Mouse (Mus musculus): ENCODE measurements at regions not wholly inside any gene's neighbourhood (a gene's known extent, or its start where the extent isn't known, plus 50 kb on each side); places are given as distances from the start of the nearest gene placed in this dataset.

DNA sequence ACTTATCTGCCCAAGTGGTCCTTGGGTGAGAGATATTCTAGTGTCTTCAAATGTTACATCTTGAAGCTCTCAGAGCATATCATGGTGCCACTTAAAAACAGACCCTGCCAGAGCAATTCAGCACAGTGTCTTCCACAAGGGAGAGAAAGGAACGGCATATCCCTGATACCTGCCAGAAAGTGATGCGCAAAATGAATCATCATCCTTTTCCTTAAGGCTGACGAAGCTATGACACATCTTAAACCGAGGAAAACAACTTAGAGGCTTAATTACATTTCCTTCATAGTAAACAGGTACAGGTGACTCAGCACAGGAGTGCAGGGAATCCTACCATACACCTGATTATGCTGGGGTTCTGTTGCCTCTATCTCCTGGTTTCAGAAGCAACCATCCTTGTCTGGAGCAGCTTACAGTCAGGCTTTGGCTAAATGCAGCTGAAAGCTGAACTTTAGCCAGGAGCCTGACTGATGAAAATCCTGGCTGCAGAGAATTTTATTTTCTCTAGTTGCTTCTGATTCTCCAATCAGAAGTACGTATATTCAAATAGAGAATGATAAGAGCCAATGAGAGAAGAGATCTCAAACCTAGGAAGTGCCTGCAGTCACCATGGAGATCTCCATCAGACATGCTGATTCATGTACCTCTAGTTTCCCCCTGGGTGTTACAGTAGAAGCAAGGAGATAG, 556.1 kb upstream of the Ndn start:
- Histone ChIP-seq H3K4me3 (ENCODE audit: low read depth, low read length) (no peak overlapping the region), H3K9ac (ENCODE audit: low read length) (no peak overlapping the region), H3K4me2 (ENCODE audit: low read depth, severe bottlenecking) (no peak overlapping the region), H3K27me3 (ENCODE audit: control insufficient read depth, insufficient read depth, low read length) (no peaks in the 10 kb centered on the region), H3K27ac (replicated peaks; ENCODE audit: low read depth, low read length) (no peak overlapping the region), H3K4me1 (ENCODE audit: control insufficient read depth, insufficient read depth, low read length) (no peaks in the 10 kb centered on the region), H3K9me3 (ENCODE audit: control insufficient read depth, low read length) (no peaks in the 10 kb centered on the region), H3K36me3 (ENCODE audit: control insufficient read depth, insufficient read depth, low read length) (no peaks in the 10 kb centered on the region)
- DNase-seq (ENCODE audit: low spot score) (no peak), ATAC-seq (ENCODE audit: insufficient number of reproducible peaks, low FRiP score, low TSS enrichment, low read depth) (no peak)
- WGBS, result 84% methylated on average over 5 of the region's 5 CpGs

DNA sequence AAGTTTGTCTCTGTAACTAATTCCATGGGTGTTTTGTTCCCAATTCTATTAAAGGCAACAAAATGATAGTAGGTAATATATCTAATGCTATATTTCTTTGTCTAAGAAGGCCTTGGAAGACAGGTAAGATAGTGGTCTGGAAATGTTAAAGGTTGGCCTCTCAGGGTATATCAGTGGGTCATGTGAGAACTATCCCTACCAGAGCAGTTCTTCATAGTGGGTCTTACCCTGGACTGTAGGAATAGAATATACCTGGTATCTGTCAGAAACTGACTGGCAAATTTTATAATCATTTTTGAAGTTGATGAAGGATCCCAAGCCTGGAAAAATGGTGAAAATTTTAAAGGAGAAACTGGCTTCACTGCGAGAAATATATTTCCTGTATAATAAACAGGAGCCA, 509.5 kb upstream of the Ndn start:
- no peak for ATAC-seq (ENCODE audit: insufficient number of reproducible peaks, low FRiP score, low TSS enrichment, low read depth)
- Histone ChIP-seq H3K9ac (ENCODE audit: low read length) (no peak overlapping the region), H3K27ac (replicated peaks; ENCODE audit: low read depth, low read length) (no peak overlapping the region), H3K4me2 (ENCODE audit: low read depth, severe bottlenecking) (no peak overlapping the region), H3K4me1 (ENCODE audit: control insufficient read depth, insufficient read depth, low read length) (no peaks in the 10 kb centered on the region), H3K9me3 (ENCODE audit: control insufficient read depth, low read length) (no peaks in the 10 kb centered on the region), H3K27me3 (ENCODE audit: control insufficient read depth, insufficient read depth, low read length) (no peaks in the 10 kb centered on the region), H3K4me3 (ENCODE audit: low read depth, low read length) (no peak overlapping the region), H3K36me3 (ENCODE audit: control insufficient read depth, insufficient read depth, low read length) (no peaks in the 10 kb centered on the region)
- DNase-seq (ENCODE audit: low spot score), result no peak
- 86% methylated on average over 1 of the region's 1 CpGs for WGBS

- H3K27ac ChIP-seq (replicated peaks; ENCODE audit: low read depth, low read length), result no peak overlapping the region
- H3K4me2 ChIP-seq (ENCODE audit: low read depth, severe bottlenecking), result no peak overlapping the region
- no peaks in the 10 kb centered on the region for H3K27me3 ChIP-seq (ENCODE audit: control insufficient read depth, insufficient read depth, low read length)
- H3K36me3 ChIP-seq (ENCODE audit: control insufficient read depth, insufficient read depth, low read length), result no peaks in the 10 kb centered on the region
- DNase-seq (ENCODE audit: low spot score), result no peak
- H3K9ac ChIP-seq (ENCODE audit: low read length), result no peak overlapping the region
- no peak overlapping the region for H3K4me3 ChIP-seq (ENCODE audit: low read depth, low read length)
- H3K4me1 ChIP-seq (ENCODE audit: control insufficient read depth, insufficient read depth, low read length), result no peaks in the 10 kb centered on the region
- ATAC-seq (ENCODE audit: insufficient number of reproducible peaks, low FRiP score, low TSS enrichment, low read depth), result no peak
- H3K9me3 ChIP-seq (ENCODE audit: control insufficient read depth, low read length), result no peaks in the 10 kb centered on the region
Observed at GRCm38 (mm10) chr7:61837240-61837639, 509.1 kb upstream of the Ndn start.

GRCm38 (mm10) chr7:61851949-61852348, 494.4 kb upstream of the Ndn start:
- Histone ChIP-seq H3K4me3 (ENCODE audit: low read depth, low read length) (no peak overlapping the region), H3K27me3 (ENCODE audit: control insufficient read depth, insufficient read depth, low read length) (no peaks in the 10 kb centered on the region), H3K9ac (ENCODE audit: low read length) (no peak overlapping the region), H3K4me2 (ENCODE audit: low read depth, severe bottlenecking) (no peak overlapping the region), H3K9me3 (ENCODE audit: control insufficient read depth, low read length) (0 out of 2 replicates have a peak, but pooled peaks cover 2% of the 10 kb centered on the region), H3K36me3 (ENCODE audit: control insufficient read depth, insufficient read depth, low read length) (no peaks in the 10 kb centered on the region), H3K27ac (replicated peaks; ENCODE audit: low read depth, low read length) (no peak overlapping the region), H3K4me1 (ENCODE audit: control insufficient read depth, insufficient read depth, low read length) (no peaks in the 10 kb centered on the region)
- DNase-seq (ENCODE audit: low spot score) (no peak), ATAC-seq (ENCODE audit: insufficient number of reproducible peaks, low FRiP score, low TSS enrichment, low read depth) (no peak)
- 81% methylated on average over 1 of the region's 1 CpGs for WGBS

- DNase-seq (ENCODE audit: low spot score), result no peak
- Histone ChIP-seq H3K4me1 (ENCODE audit: control insufficient read depth, insufficient read depth, low read length) (no peaks in the 10 kb centered on the region), H3K27ac (replicated peaks; ENCODE audit: low read depth, low read length) (no peak overlapping the region), H3K9ac (ENCODE audit: low read length) (no peak overlapping the region), H3K27me3 (ENCODE audit: control insufficient read depth, insufficient read depth, low read length) (no peaks in the 10 kb centered on the region), H3K4me3 (ENCODE audit: low read depth, low read length) (no peak overlapping the region), H3K36me3 (ENCODE audit: control insufficient read depth, insufficient read depth, low read length) (no peaks in the 10 kb centered on the region), H3K4me2 (ENCODE audit: low read depth, severe bottlenecking) (no peak overlapping the region), H3K9me3 (ENCODE audit: control insufficient read depth, low read length) (no peaks in the 10 kb centered on the region)
- ATAC-seq (ENCODE audit: insufficient number of reproducible peaks, low FRiP score, low TSS enrichment, low read depth), result no peak
Observed at GRCm38 (mm10) chr7:61864517-61864916, 481.9 kb upstream of the Ndn start.

DNA sequence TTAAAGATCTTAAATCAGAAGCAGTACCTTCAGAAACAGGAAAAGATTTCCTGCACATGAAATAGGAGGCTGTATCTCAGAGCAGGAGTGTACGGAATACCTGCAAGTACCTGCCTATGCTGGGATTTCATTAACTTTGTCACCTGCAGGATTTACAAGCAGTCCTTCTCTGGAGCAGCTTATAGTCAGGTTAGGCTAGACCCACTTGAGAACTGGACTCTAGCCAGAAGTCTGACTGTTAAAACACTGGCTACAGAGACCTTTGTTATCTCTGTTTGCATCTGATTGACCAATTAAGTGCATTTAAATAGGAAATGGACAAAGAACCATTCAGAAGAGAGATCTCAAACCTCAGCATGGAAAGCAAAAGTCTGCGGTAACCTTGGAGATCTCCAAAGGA, 480.0 kb upstream of the Ndn start:
- ATAC-seq (ENCODE audit: insufficient number of reproducible peaks, low FRiP score, low TSS enrichment, low read depth) (no peak), DNase-seq (ENCODE audit: low spot score) (no peak)
- WGBS, result 92% methylated on average over 2 of the region's 2 CpGs
- Histone ChIP-seq H3K9me3 (ENCODE audit: control insufficient read depth, low read length) (no peaks in the 10 kb centered on the region; the same call in 1 of the 2 replicates), H3K27ac (replicated peaks; ENCODE audit: low read depth, low read length) (no peak overlapping the region), H3K36me3 (ENCODE audit: control insufficient read depth, insufficient read depth, low read length) (no peaks in the 10 kb centered on the region), H3K4me1 (ENCODE audit: control insufficient read depth, insufficient read depth, low read length) (no peaks in the 10 kb centered on the region), H3K4me3 (ENCODE audit: low read depth, low read length) (no peak overlapping the region), H3K4me2 (ENCODE audit: low read depth, severe bottlenecking) (no peak overlapping the region), H3K27me3 (ENCODE audit: control insufficient read depth, insufficient read depth, low read length) (no peaks in the 10 kb centered on the region), H3K9ac (ENCODE audit: low read length) (no peak overlapping the region)

- Histone ChIP-seq H3K27me3 (ENCODE audit: control insufficient read depth, insufficient read depth, low read length) (no peaks in the 10 kb centered on the region), H3K27ac (replicated peaks; ENCODE audit: low read depth, low read length) (no peak overlapping the region), H3K9ac (ENCODE audit: low read length) (no peak overlapping the region), H3K4me1 (ENCODE audit: control insufficient read depth, insufficient read depth, low read length) (no peaks in the 10 kb centered on the region), H3K36me3 (ENCODE audit: control insufficient read depth, insufficient read depth, low read length) (no peaks in the 10 kb centered on the region), H3K4me3 (ENCODE audit: low read depth, low read length) (no peak overlapping the region), H3K4me2 (ENCODE audit: low read depth, severe bottlenecking) (no peak overlapping the region), H3K9me3 (ENCODE audit: control insufficient read depth, low read length) (no peaks in the 10 kb centered on the region)
- 84% methylated on average over 3 of the region's 3 CpGs for WGBS
- ATAC-seq (ENCODE audit: insufficient number of reproducible peaks, low FRiP score, low TSS enrichment, low read depth), result no peak
- DNase-seq (ENCODE audit: low spot score), result no peak
Observed at GRCm38 (mm10) chr7:61876220-61876619, 470.1 kb upstream of the Ndn start.

- no peak for DNase-seq (ENCODE audit: low spot score)
- H3K4me2 ChIP-seq (ENCODE audit: low read depth, severe bottlenecking), result no peak overlapping the region
- 57% methylated on average over 2 of the region's 2 CpGs for WGBS
- H3K9ac ChIP-seq (ENCODE audit: low read length), result no peak overlapping the region
- H3K4me1 ChIP-seq (ENCODE audit: control insufficient read depth, insufficient read depth, low read length), result no peaks in the 10 kb centered on the region
- no peaks in the 10 kb centered on the region for H3K9me3 ChIP-seq (ENCODE audit: control insufficient read depth, low read length)
- ATAC-seq (ENCODE audit: insufficient number of reproducible peaks, low FRiP score, low TSS enrichment, low read depth), result 0 out of 2 replicates have a peak, but pooled peaks have one; percentile 54
- H3K27ac ChIP-seq (replicated peaks; ENCODE audit: low read depth, low read length), result no peak overlapping the region
- H3K27me3 ChIP-seq (ENCODE audit: control insufficient read depth, insufficient read depth, low read length), result no peaks in the 10 kb centered on the region
- H3K4me3 ChIP-seq (ENCODE audit: low read depth, low read length), result no peak overlapping the region
- no peaks in the 10 kb centered on the region for H3K36me3 ChIP-seq (ENCODE audit: control insufficient read depth, insufficient read depth, low read length)
Observed at GRCm38 (mm10) chr7:61877311-61878065, 468.9 kb upstream of the Ndn start.
